Mouse (Mus musculus): ENCODE results near the gene Ifitm1. TPM values are rescaled to one million over a fixed set of nuclear protein-coding genes. Genes with fewer than 3 reads are reported as not detected.
A peak's percentile ranks its signal among the peaks of the same experiment; 100 is the strongest.

Gene Ifitm1
- polyA plus RNA-seq, 1 experiment from 2014 or later: 23.4 TPM

DNA sequence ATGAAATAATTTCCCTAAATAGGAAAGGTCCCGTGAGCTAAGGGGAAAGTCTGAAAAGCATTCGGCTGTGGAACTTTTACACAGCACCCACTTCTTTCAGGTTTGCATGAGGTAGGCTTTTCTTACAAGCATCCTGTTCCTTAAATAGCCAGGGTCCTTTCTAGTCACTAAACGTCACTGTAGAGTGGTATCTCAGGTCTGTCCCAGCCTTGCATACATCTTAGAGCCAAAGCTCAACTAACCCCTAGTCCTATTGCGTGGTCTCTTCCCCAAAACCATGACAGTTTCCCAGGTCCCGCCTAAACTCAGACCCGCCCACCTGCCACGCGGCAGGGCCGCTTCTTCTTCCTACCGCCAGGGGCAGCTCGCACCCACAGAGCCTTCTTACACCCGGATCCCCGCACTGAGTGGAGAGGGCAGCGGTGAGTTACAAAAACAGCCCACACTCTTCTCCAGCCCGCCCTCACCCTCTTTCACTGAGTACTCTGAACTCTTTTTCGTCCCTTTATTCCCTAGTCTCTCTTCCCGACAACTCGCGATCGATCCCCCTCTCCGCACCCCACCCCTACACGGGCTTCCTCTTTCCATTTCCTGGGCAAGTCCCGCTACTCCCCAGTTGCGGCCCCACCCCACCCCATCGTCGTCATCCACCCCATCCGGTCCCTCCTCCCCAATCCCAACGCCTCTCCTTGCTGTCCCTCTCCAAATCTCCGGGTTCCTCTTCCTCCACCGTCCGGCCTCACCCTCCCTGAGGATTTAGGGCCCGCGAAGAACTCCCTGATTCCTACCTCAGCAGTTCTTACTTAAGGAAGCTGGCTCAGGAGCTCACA lies 25.6 kb upstream of the Ifitm1 start, which contains the start of gene Pgghg:
Gene Pgghg (plus strand): TSS at position 170 of the 830 bp plus-strand sequence.
- Histone ChIP-seq H3K4me1 (peaks cover 42% of the 10 kb centered on the region), H3K4me3 (peak within 1 kb of the TSS; percentile 62), H3K9me3 (replicated peaks) (no peaks in the 10 kb centered on the region), H3K27me3 (replicated peaks) (peaks cover 16% of the 10 kb centered on the region; the same call in 1 of the 2 replicates), H3K36me3 (peaks cover 20% of the 10 kb centered on the region), H3K27ac (peak within 1 kb of the TSS; percentile 78), H3K9ac (peak within 1 kb of the TSS; percentile 70), H3K4me2 (peak within 1 kb of the TSS; percentile 77)
- WGBS (ENCODE audit: insufficient replicate concordance): 1% methylated on average over 33 of the region's 33 CpGs
- peak; percentile 88 for ATAC-seq

DNA sequence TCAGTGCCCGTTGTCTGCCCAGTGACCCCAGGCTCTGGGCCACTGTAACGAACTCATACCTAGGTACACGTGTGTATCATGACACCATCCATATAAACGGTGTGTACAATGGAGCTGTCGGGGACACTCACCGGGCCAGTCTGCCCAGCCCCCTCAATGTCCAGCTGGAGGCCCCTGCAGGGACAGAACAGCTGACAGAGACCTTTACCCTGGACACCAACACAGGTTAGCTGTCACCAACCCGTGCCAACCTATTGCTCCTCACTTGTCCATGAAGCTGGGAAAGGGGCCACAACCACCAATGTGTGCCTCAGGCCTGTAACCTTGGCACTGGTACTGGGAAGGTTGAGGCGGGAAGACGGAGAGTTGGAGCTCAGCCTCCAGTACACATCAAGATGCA lies 24.7 kb upstream of the Ifitm1 start:
- no peak for ATAC-seq
- Histone ChIP-seq H3K4me3 (peak overlapping the region; percentile 62), H3K9ac (peak overlapping the region; percentile 70), H3K4me1 (peaks cover 51% of the 10 kb centered on the region), H3K9me3 (replicated peaks) (no peaks in the 10 kb centered on the region), H3K36me3 (peaks cover 29% of the 10 kb centered on the region), H3K27ac (peak overlapping the region; percentile 78), H3K27me3 (replicated peaks) (peaks cover 9% of the 10 kb centered on the region; the same call in 1 of the 2 replicates), H3K4me2 (peak overlapping the region; percentile 77)
- 61% methylated on average over 9 of the region's 9 CpGs for WGBS (ENCODE audit: insufficient replicate concordance)

DNA sequence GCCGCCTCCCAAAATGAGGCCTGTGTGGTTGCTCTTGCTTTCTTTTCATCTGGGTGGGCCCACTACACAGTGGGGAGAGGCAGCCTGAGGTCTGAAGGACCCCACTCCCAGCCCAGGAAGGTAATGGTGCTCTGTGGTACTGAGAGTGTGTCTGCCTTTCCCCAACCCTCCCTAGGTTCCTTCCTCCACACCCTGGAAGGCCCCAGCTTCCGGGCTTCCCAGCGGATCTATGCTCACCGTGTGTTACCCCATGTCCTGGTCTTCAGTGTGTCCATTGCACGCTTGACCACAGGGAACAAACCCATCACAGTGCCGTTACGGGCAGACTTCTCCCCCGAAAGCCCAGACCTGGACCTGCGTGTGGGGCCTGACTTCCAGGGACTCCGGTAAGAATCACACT lies 24.2 kb upstream of the Ifitm1 start:
- H3K4me3 ChIP-seq: no peak overlapping the region
- no peaks in the 10 kb centered on the region for H3K9me3 ChIP-seq (replicated peaks)
- peaks cover 6% of the 10 kb centered on the region; the same call in 1 of the 2 replicates for H3K27me3 ChIP-seq (replicated peaks)
- H3K4me1 ChIP-seq: peaks cover 56% of the 10 kb centered on the region
- no peak for ATAC-seq
- H3K36me3 ChIP-seq: peaks cover 32% of the 10 kb centered on the region
- 85% methylated on average over 10 of the region's 10 CpGs for WGBS (ENCODE audit: insufficient replicate concordance)
- H3K27ac ChIP-seq: peak overlapping the region; percentile 24; the same call in 1 of the 2 replicates
- no peak overlapping the region for H3K9ac ChIP-seq
- no peak overlapping the region for H3K4me2 ChIP-seq

DNA sequence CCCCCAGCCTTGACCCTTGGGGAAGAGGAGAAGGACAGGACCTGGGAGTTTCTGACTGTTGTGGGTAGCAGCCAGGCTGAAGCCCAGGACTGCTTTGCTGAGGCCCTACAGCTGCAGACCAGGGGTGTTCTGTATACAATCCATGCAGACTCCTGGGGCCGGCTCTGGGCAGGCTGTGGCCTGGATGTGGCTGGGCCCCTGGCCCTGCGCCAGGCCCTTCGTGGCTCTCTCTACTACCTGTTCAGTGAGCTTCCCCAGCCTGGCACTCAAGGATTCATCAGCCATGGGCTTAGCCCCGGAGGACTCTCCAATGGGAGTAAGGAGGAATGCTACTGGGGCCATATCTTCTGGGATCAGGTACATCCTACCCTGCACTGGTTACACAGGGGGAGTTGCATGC lies 23.7 kb upstream of the Ifitm1 start:
- ATAC-seq: no peak
- 0 out of 2 replicates have a peak overlapping the region, but pooled peaks have one; percentile 24 for H3K27ac ChIP-seq
- no peak overlapping the region for H3K4me2 ChIP-seq
- WGBS (ENCODE audit: insufficient replicate concordance): 84% methylated on average over 4 of the region's 4 CpGs
- H3K9ac ChIP-seq: no peak overlapping the region
- peaks cover 38% of the 10 kb centered on the region for H3K36me3 ChIP-seq
- peaks cover 3% of the 10 kb centered on the region; the same call in 1 of the 2 replicates for H3K27me3 ChIP-seq (replicated peaks)
- H3K4me3 ChIP-seq: no peak overlapping the region
- H3K4me1 ChIP-seq: peaks cover 61% of the 10 kb centered on the region
- no peaks in the 10 kb centered on the region for H3K9me3 ChIP-seq (replicated peaks)

DNA sequence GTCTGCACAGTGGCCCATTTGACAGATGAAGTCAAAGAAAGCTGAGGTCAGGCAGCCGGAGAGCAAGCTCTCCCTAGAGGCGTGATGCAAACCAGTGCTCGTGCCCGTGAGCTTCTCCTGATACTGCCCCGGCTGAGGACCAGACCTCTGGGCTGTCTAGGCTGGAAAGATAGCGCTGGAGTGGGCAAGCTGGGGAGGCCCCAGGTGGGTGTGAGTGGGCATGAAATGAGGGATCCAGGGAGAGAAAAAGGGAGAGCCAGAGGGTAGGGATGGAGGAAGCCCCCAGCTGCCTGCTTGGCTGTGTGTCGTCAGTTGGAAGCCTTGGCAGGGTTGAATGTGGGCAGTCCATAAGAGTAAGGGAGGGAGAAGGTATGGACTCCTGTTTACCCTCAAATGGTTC lies 22.8 kb upstream of the Ifitm1 start:
- H3K36me3 ChIP-seq: peaks cover 46% of the 10 kb centered on the region
- peaks cover 3% of the 10 kb centered on the region; the same call in 1 of the 2 replicates for H3K27me3 ChIP-seq (replicated peaks)
- H3K4me1 ChIP-seq: peaks cover 65% of the 10 kb centered on the region
- H3K9me3 ChIP-seq (replicated peaks): no peaks in the 10 kb centered on the region
- no peak overlapping the region for H3K27ac ChIP-seq
- no peak for ATAC-seq
- H3K4me3 ChIP-seq: no peak overlapping the region
- 68% methylated on average over 7 of the region's 7 CpGs for WGBS (ENCODE audit: insufficient replicate concordance)
- no peak overlapping the region for H3K4me2 ChIP-seq
- no peak overlapping the region for H3K9ac ChIP-seq

DNA sequence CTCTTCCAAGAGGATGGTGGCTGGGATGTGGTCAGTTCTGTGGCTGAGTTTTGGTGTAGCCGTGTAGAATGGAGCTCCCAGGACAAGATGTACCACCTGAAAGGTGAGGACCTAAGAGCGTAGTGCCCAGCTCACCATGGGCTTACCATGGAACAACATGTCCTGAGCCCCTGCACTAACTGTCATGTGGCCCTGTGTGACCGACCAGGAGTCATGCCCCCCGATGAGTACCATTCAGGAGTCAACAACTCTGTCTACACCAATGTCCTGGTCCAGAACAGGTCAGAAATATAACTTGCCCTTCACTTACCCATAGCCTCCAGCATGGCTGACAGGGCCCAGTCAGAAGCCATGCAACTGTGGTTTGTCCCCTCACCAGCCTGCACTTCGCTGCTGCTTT lies 21.8 kb upstream of the Ifitm1 start:
- peaks cover 57% of the 10 kb centered on the region for H3K4me1 ChIP-seq
- no peaks in the 10 kb centered on the region for H3K27me3 ChIP-seq (replicated peaks)
- H3K9ac ChIP-seq: no peak overlapping the region
- 74% methylated on average over 5 of the region's 5 CpGs for WGBS (ENCODE audit: insufficient replicate concordance)
- no peak overlapping the region for H3K27ac ChIP-seq
- H3K36me3 ChIP-seq: peaks cover 50% of the 10 kb centered on the region
- H3K9me3 ChIP-seq (replicated peaks): no peaks in the 10 kb centered on the region
- no peak for ATAC-seq
- H3K4me2 ChIP-seq: no peak overlapping the region
- no peak overlapping the region for H3K4me3 ChIP-seq

DNA sequence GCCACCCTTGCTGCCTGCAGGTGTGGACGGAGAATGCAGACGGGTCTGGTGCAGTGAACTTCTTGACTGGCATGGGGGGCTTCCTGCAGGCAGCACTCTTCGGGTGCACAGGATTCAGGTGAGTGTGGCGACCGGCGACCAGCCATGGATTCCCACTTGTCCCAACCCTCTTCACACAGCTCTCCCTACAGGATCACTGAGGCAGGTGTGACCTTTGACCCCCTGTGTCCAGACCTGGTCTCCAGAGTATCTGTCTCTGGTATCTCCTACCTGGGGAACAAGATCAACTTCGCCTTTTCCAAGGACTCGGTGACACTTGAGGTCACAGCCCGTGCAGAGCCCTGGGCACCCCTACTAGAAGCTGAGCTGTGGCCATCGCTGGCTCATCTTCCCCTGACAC lies 20.7 kb upstream of the Ifitm1 start:
- Histone ChIP-seq H3K36me3 (peaks cover 50% of the 10 kb centered on the region), H3K4me2 (no peak overlapping the region), H3K9ac (no peak overlapping the region), H3K27me3 (replicated peaks) (no peaks in the 10 kb centered on the region), H3K4me3 (no peak overlapping the region), H3K27ac (0 out of 2 replicates have a peak overlapping the region, but pooled peaks have one; percentile 28), H3K9me3 (replicated peaks) (no peaks in the 10 kb centered on the region), H3K4me1 (peaks cover 61% of the 10 kb centered on the region)
- 71% methylated on average over 10 of the region's 10 CpGs for WGBS (ENCODE audit: insufficient replicate concordance)
- no peak for ATAC-seq

DNA sequence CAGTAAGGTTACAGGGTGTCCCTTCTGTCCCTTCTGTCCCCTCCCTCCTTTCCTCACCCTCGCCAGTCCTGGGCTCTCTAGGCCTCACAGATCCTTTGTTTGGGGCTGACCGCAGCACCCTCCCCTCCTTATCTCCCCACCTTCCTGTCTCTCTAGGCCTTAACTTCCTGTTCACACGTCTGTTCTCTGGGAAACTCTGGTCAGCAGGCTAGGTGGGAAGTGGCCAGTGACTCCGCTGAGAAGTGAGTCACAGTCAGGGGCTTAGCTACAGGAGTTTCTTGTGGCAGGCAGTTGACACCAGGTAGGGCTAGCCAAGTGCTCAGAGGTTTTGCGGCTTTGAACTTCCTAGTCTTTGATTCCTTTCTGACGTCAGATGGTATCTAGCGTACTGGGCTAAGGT lies 20.0 kb upstream of the Ifitm1 start:
- Histone ChIP-seq H3K9me3 (replicated peaks) (no peaks in the 10 kb centered on the region), H3K4me1 (peaks cover 64% of the 10 kb centered on the region), H3K27ac (peak overlapping the region; percentile 28; the same call in 1 of the 2 replicates), H3K36me3 (peaks cover 50% of the 10 kb centered on the region), H3K4me2 (no peak overlapping the region), H3K9ac (peak overlapping the region; percentile 9; the same call in 1 of the 2 replicates), H3K27me3 (replicated peaks) (no peaks in the 10 kb centered on the region), H3K4me3 (no peak overlapping the region)
- peak; percentile 21; the same call in 1 of the 2 replicates for ATAC-seq
- WGBS (ENCODE audit: insufficient replicate concordance): 13% methylated on average over 7 of the region's 7 CpGs

DNA sequence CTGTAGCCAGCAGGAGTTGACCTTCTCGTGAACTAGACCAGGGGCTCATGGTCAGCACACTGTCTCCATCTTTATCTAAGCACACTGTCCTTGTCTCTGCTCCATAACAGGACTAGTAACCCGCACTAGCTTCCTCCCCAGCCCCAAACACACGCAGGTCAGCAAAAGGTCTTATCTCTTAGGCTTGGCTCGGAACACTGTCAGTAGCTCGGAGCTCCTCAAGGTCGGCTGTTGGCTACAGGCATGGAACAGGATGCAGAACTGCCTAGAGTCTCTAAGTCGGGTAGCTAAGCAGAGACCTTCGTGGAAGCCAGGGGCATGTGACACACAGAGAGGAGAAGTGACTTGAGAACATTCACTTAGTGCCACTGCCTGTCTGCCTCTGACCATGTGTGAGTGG lies 18.9 kb upstream of the Ifitm1 start:
- Histone ChIP-seq H3K27ac (peak overlapping the region; percentile 38), H3K9ac (no peak overlapping the region), H3K4me2 (no peak overlapping the region), H3K9me3 (replicated peaks) (no peaks in the 10 kb centered on the region), H3K4me3 (no peak overlapping the region), H3K36me3 (peaks cover 56% of the 10 kb centered on the region), H3K4me1 (peaks cover 60% of the 10 kb centered on the region), H3K27me3 (replicated peaks) (no peaks in the 10 kb centered on the region)
- ATAC-seq: no peak
- 26% methylated on average over 8 of the region's 8 CpGs for WGBS (ENCODE audit: insufficient replicate concordance)

DNA sequence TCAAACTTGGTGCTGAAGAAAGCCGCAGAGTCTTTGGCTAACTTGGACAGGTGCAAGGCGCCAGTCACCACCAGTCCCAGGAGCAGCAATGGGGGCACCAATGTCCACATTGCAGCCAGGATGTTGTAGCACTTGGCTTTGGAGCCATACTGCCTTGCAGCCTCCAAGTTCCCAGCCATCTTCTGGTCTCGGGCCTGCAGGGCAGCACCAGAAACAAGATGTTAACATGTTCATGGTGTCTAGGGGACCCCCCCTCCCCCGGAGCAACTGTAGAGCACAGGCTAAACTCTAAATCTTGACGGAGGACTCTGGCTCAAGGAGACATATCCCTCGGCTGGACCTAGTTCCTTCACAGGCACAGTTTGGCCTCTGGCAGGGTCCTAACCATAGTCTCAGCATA lies 17.8 kb upstream of the Ifitm1 start:
- WGBS (ENCODE audit: insufficient replicate concordance): 70% methylated on average over 6 of the region's 6 CpGs
- Histone ChIP-seq H3K4me1 (peaks cover 66% of the 10 kb centered on the region), H3K27me3 (replicated peaks) (no peaks in the 10 kb centered on the region), H3K27ac (no peak overlapping the region), H3K9me3 (replicated peaks) (no peaks in the 10 kb centered on the region), H3K4me2 (no peak overlapping the region), H3K9ac (no peak overlapping the region), H3K4me3 (no peak overlapping the region), H3K36me3 (peaks cover 53% of the 10 kb centered on the region)
- no peak for ATAC-seq

DNA sequence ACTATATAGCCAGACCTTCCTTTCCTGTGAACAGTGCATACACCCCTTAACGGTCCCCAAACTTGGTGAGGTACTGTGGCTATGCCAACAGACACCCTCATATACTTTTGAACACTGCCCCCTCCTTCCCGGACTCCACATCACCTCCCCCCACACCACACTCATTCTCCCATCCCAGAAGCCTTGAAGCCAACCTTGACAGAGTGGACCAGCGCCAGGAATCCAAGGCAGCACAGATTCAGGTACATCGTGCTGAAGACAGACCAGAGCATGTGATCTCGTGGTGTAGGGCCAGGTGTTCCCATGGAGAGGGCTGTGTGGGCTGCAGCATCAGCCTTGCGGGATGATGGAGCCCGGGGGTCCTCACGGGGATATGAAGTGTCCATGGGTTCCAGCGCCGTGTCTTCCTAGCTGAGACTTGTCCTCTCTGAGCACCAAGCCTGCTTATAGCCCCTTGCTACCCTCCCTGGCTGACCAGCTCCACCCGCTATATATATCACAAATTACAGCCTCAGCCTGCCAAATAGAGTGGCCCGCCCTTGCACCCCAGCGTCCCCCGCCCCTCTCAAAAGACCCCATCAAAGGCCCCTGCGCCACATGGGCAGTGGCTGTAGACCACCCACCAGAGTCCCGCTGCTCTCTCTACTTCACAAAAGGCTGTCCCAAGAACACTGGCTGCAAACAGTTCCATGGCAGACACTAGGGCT lies 17.0 kb upstream of the Ifitm1 start, which contains the start of gene Ifitm5:
Gene Ifitm5 (minus strand): TSS at position 468 of the 707 bp plus-strand sequence.
- Histone ChIP-seq H3K27me3 (replicated peaks) (no peaks in the 10 kb centered on the region), H3K9me3 (replicated peaks) (no peaks in the 10 kb centered on the region), H3K4me3 (no peak within 1 kb of the TSS), H3K4me1 (peaks cover 73% of the 10 kb centered on the region), H3K36me3 (peaks cover 51% of the 10 kb centered on the region), H3K9ac (no peak within 1 kb of the TSS), H3K27ac (no peak within 1 kb of the TSS), H3K4me2 (no peak within 1 kb of the TSS)
- 74% methylated on average over 16 of the region's 16 CpGs for WGBS (ENCODE audit: insufficient replicate concordance)
- ATAC-seq: no peak

DNA sequence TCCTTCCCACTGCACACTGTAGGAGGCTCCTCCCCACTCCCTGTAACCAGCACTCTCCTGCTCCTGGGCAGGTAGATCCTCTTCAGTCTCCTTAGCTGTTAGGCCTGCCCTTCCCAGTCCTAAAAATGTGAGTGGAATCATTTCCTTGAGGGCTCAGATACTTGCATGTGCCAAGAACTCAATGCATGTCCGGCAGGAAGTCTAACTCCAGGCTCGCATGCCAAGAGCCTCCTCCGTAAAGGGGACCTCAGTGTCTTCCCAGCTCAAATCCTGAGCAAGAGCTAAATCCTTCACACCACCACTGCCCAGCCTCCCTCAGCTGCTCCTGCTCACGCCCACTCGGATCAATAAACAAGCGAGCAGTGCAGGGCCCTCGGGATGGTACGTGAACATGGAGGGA lies 16.0 kb upstream of the Ifitm1 start:
- no peak for ATAC-seq
- no peak overlapping the region for H3K9ac ChIP-seq

More for the DNA sequence above, 16.0 kb upstream of the Ifitm1 start:
- H3K4me2 ChIP-seq: no peak overlapping the region
- peaks cover 40% of the 10 kb centered on the region for H3K36me3 ChIP-seq
- peaks cover 79% of the 10 kb centered on the region for H3K4me1 ChIP-seq
- 75% methylated on average over 8 of the region's 8 CpGs for WGBS (ENCODE audit: insufficient replicate concordance)
- no peak overlapping the region for H3K4me3 ChIP-seq
- H3K27me3 ChIP-seq (replicated peaks): no peaks in the 10 kb centered on the region
- H3K27ac ChIP-seq: no peak overlapping the region
- H3K9me3 ChIP-seq (replicated peaks): no peaks in the 10 kb centered on the region
